Mouse (Mus musculus) mammary gland, adult 2 months (tissue): ENCODE data around the gene Atp6v1fnb. TPM values are rescaled to one million over a fixed set of nuclear protein-coding genes. Genes with fewer than 3 reads are reported as not detected.

Source experiments
- polyA plus RNA-seq: library from polyadenylated mRNA; depleted of rRNA; stranded (reverse); fragments of >200 nt; gene quantifications from 2 replicates; pipeline ENCODE4 v1.2.3, GENCODE M21; 2012; ENCODE audit warnings: low replicate concordance; rRNA removed

Atp6v1fnb gene
- polyA plus RNA-seq = not detected in 2 replicates

DNA sequence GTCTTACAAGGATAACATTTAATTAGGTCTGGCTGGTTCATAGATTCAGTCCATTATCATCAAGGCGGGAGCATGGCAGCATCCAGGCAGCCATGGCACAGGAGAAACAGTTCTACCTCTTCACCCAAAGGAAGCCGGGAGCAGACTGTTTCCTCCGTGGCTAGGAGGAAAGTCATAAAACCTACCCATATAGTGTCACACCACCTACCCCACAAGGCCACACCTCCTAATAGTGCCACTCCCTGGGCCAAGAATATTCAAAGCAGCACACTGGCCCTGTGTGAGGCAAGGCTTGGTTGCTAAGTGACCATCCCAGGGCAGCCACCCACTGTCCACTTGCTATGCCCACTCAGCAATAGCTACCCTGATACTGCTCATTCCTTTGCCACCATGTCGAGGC, at the start of gene Atp6v1fnb:
TSS of gene Atp6v1fnb (plus strand) at position 301 of the 400 bp plus-strand sequence.

DNA sequence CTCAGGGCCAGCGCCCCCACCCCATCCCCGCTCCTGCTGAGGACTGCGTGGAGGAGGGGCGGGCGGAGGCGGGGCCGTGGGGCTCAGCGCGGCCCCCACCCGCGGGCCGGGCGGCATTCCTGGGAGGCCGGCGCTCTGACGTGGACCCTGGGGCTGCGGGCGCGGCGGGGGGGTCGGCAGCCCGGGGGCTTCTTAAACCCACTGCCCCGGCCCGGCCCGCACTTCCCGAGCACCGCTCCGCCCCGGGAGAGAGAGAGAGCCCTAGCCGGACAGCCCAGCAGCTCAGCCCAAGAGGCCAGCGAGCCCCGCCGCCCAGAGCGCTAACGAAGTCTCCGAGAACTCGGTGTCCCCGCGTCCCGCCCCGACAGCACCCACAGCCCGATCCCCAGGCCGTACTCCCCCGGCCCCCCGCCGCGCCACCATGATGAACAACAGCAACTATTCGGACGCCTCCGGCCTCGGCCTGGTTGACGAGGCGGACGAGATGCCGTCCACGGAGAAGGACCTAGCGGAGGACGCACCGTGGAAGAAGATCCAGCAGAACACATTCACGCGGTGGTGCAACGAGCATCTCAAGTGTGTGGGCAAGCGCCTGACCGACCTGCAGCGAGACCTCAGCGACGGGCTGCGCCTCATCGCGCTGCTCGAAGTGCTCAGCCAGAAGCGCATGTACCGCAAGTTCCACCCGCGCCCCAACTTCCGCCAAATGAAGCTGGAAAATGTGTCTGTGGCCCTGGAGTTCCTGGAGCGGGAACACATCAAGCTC, 38.0 kb upstream of the Atp6v1fnb start, which contains the start of gene Flnc:
TSS of gene Flnc (plus strand) at position 219 of the 766 bp plus-strand sequence.

DNA sequence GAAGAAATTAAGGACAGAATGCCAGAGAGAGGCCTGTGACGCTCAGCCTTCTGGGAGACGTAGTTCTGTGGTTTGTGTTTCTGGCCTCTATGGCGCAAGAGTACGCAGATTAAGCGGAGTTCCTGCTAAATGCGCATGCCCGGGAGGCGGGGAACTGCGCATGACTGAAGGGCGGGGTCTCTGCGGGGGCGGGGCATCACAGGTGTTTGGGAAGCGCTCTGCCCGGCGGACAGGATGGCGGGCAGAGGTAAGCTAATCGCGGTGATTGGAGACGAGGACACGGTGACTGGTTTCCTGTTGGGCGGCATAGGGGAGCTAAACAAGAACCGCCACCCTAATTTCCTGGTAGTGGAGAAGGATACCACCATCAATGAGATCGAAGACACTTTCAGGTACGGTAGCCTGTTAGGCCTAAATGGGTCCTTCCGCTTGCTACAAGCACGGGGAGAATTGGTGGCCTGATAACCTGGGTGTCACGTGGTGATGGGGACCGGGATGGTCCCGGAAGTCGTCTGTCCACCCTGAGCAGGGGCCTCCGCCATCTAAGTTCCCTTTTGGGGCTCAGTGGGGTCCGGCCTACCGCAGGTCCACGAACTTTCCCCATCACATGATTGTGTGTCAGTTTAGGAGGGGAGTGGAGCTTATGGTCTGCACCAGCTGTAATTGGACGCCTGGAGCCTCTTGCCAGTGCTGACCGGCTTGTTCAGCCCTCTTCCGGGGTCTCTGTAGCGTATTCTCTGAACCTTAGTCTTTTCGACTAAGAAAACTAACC, 3.5 kb upstream of the Atp6v1fnb start, which contains the start of gene Atp6v1f:
TSS of gene Atp6v1f (plus strand) at position 136 of the 772 bp plus-strand sequence.

DNA sequence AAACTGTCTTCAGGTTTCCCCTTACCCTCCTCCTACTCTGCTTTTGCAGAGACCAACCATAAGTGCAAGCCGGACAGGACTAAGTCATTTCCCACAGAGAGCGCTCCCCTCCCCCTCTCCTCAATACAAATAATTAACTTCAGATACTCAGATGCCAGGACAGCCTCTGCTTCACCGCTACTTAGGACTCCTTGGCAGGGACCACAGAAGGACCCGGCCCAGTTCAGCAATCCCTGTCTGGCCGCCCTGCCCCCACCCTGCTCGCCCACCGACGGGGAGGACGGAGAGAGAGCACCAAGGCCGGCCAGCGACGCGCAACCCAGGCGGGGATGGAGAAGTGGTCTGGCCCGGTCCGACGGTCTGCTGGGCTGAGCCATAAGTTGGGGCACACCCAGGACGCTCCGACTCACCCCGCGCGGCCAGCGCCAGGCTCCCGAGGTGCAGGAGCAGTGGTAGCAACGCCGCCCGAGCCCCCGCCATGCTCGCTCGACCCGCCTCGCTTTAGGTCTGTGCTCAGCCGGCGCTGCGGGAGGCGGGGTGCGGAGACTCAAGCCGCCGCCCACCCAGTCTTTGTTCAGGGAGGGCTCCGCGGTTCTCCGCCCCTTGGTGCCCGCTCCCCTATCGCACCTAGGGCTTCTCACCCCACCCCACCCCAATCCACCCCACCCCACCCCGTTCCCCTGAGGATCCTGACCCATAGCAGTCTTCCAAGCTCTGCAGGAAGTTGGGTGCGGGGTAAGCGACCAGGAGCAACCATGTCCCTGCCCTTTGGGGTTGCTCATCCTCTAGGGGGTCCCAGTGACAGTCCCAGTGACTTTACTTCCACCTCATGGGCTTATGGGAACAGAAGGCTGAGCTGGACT, 36.4 kb downstream of the Atp6v1fnb start, which contains the start of gene Kcp:
TSS of gene Kcp (minus strand) at position 506 of the 863 bp plus-strand sequence.

Other genes with a start within 250 kb of the Atp6v1fnb start
- 18.5 and 22.5 TPM in 2 replicates for gene Hilpda, start 198.9 kb upstream of the Atp6v1fnb start, polyA plus RNA-seq
- gene Fam71f2, start 191.8 kb upstream of the Atp6v1fnb start, polyA plus RNA-seq = 0.72 and 1.4 TPM in 2 replicates
- gene Fam71f1, start 152.3 kb upstream of the Atp6v1fnb start, polyA plus RNA-seq = not detected in 2 replicates
- 37.9 and 99.2 TPM in 2 replicates for gene Calu, start 123.4 kb upstream of the Atp6v1fnb start, polyA plus RNA-seq
- gene Opn1sw, start 83.0 kb upstream of the Atp6v1fnb start, polyA plus RNA-seq = 0.23 TPM in 1 of 2 replicates, not detected in the other
- gene Ccdc136, start 75.1 kb upstream of the Atp6v1fnb start, polyA plus RNA-seq = 1.0 and 7.7 TPM in 2 replicates
- gene Flnc, start 38.2 kb upstream of the Atp6v1fnb start, polyA plus RNA-seq = 7.2 and 24.8 TPM in 2 replicates
- gene Atp6v1f, start 3.7 kb upstream of the Atp6v1fnb start, polyA plus RNA-seq = 294 and 350 TPM in 2 replicates
- 12.5 and 14.3 TPM in 2 replicates for gene Kcp, start 36.5 kb downstream of the Atp6v1fnb start, polyA plus RNA-seq
- gene Irf5, start 55.2 kb downstream of the Atp6v1fnb start, polyA plus RNA-seq = 43.6 and 84.5 TPM in 2 replicates
- 39.4 and 50.6 TPM in 2 replicates for gene Tnpo3, start 138.4 kb downstream of the Atp6v1fnb start, polyA plus RNA-seq
- gene Tspan33, start 222.8 kb downstream of the Atp6v1fnb start, polyA plus RNA-seq = 5.3 and 5.4 TPM in 2 replicates